Mouse (Mus musculus) forebrain, embryonic 10.5 days (tissue): Measurements from ENCODE around the gene Gm21882. TPM values are rescaled to one million over a fixed set of nuclear protein-coding genes. Genes with fewer than 3 reads are reported as not detected.
"Not testable (repeated sequence)": the region's sequence is repeated elsewhere in the genome, so short reads cannot be mapped to it uniquely, and the experiment has no call there.

Experiments
- DNase-seq: peaks from one replicate; pipeline ENCODE4 v3.0.0-alpha.2; 2017; ENCODE audit warnings: low spot score; ENCODE audit errors: extremely low spot score
- H3K27ac ChIP-seq: fragments of 300-500 bp; sonication (generic); 2 replicates; pipeline ENCODE4 v1.5.1; 2016; ENCODE audit warnings: mild to moderate bottlenecking
- H3K27me3 ChIP-seq: fragments of 300-500 bp; sonication (generic); 2 replicates; pipeline ENCODE4 v1.6.1; 2016; ENCODE audit warnings: mild to moderate bottlenecking; ENCODE audit not compliant: poor library complexity, severe bottlenecking
- H3K36me3 ChIP-seq: fragments of 300-500 bp; sonication (generic); replicated peaks from 2 replicates; pipeline ENCODE4 v1.6.1; 2016; ENCODE audit warnings: mild to moderate bottlenecking, moderate library complexity
- H3K4me1 ChIP-seq: fragments of 300-500 bp; sonication (generic); 2 replicates; pipeline ENCODE4 v1.6.1; 2016
- H3K4me3 ChIP-seq: fragments of 300-500 bp; sonication (generic); 2 replicates; pipeline ENCODE4 v1.5.1; 2016; ENCODE audit warnings: mild to moderate bottlenecking, moderate library complexity
- H3K9me3 ChIP-seq: fragments of 300-500 bp; sonication (generic); 2 replicates; pipeline ENCODE4 v1.6.1; 2016; ENCODE audit warnings: mild to moderate bottlenecking, moderate library complexity
- WGBS: fragments of 180-500 bp; shearing (Covaris S2); methylation state at CpG from one replicate; pipeline ENCODE4 v1.1.7; 2016; 5-methylcytosine and 5-hydroxymethylcytosine counted together
- polyA plus RNA-seq: library from polyadenylated mRNA; unstranded; fragments of >200 nt; fragmentation: Nextera tagmentation; extraction: Ambion mirVana; gene quantifications from 2 replicates; pipeline ENCODE4 v1.2.1, GENCODE M21; 2016

Gene Gm21882
- polyA plus RNA-seq = not detected in 2 replicates

DNA sequence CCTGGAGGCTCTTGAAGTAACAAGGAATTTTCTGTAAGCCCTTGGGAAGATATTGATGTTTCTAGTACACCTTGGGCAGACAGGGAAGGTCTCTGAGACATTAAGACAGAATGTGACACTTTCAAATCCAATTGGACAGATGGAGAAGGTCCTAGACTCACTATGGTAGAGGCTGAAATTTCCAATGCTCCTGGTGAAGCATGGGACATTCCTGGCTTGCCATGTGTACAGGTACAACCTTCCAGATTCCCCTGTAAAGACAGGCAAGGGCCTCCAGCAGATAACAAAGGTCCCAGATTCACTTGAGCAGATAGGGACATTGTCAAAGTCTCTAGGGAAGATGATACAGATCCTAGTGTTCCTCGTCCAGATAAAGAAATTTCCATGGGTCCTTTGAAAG, at the start of gene Gm21882:
Gene Gm21882, minus strand, starts transcription at position 101 of the 400 bp plus-strand sequence.
- DNase-seq, H3K27me3 ChIP-seq, H3K9me3 ChIP-seq, H3K27ac ChIP-seq, H3K36me3 ChIP-seq, H3K4me3 ChIP-seq, H3K4me1 ChIP-seq: not testable (repeated sequence)
- 73% methylated on average over 1 of the region's 1 CpGs for WGBS

Other genes starting within 250 kb of the Gm21882 start
- not detected in 2 replicates for gene Gm21865, start 64.6 kb downstream of the Gm21882 start, polyA plus RNA-seq